Mouse (Mus musculus): Measurements from ENCODE around the gene Hsdl1.

Gene Hsdl1

GRCm38 (mm10) chr8:119516674-119517073 is 58.3 kb downstream of the Hsdl1 start:
- no peak for DNase-seq

GRCm38 (mm10) chr8:119515767-119516166 is 59.2 kb downstream of the Hsdl1 start:
- DNase-seq: no peak

GRCm38 (mm10) chr8:119514940-119515339 is 60.0 kb downstream of the Hsdl1 start:
- no peak for DNase-seq

- DNase-seq: no peak
Observed at GRCm38 (mm10) chr8:119513405-119513804, 61.6 kb downstream of the Hsdl1 start.

All from right cerebral cortex, postnatal 25 days (tissue).